Mouse (Mus musculus) forebrain, embryonic 12.5 days (tissue): Measurements from ENCODE around the gene Otx1. TPM values are rescaled to one million over a fixed set of nuclear protein-coding genes. Genes with fewer than 3 reads are reported as not detected.

Experiments
- ATAC-seq: fragments of 200-750 bp; cut with Nextera tagmentation; 2 replicates; pipeline ENCODE4 v1.8.0; 2017; ENCODE audit warnings: moderate TSS enrichment; ENCODE audit not compliant: low FRiP score
- H3K27ac ChIP-seq: fragments of 300-500 bp; sonication (generic); 2 replicates; pipeline ENCODE4 v1.5.1; 2016; ENCODE audit warnings: mild to moderate bottlenecking
- H3K27me3 ChIP-seq: fragments of 300-500 bp; sonication (generic); 2 replicates; pipeline ENCODE4 v1.6.1; 2016; ENCODE audit warnings: mild to moderate bottlenecking
- H3K36me3 ChIP-seq: fragments of 300-500 bp; sonication (generic); replicated peaks from 2 replicates; pipeline ENCODE4 v1.6.1; 2016; ENCODE audit warnings: mild to moderate bottlenecking
- H3K4me1 ChIP-seq: fragments of 300-500 bp; sonication (generic); 2 replicates; pipeline ENCODE4 v1.6.1; 2016
- H3K4me2 ChIP-seq: fragments of 300-500 bp; sonication (generic); 2 replicates; pipeline ENCODE4 v1.6.1; 2016; ENCODE audit warnings: mild to moderate bottlenecking, moderate library complexity
- H3K4me3 ChIP-seq: fragments of 300-500 bp; sonication (generic); replicated peaks from 2 replicates; pipeline ENCODE4 v1.5.1; 2016; ENCODE audit warnings: mild to moderate bottlenecking
- H3K9ac ChIP-seq: fragments of 300-500 bp; sonication (generic); 2 replicates; pipeline ENCODE4 v1.6.1; 2016; ENCODE audit warnings: mild to moderate bottlenecking
- H3K9me3 ChIP-seq: fragments of 300-500 bp; sonication (generic); 2 replicates; pipeline ENCODE4 v1.6.1; 2016
- WGBS: fragments of 180-500 bp; shearing (Covaris S2); methylation state at CpG from one replicate; pipeline ENCODE4 v1.1.7; 2016; 5-methylcytosine and 5-hydroxymethylcytosine counted together
- polyA plus RNA-seq: library from polyadenylated mRNA; unstranded; fragments of >200 nt; fragmentation: Nextera tagmentation; extraction: Ambion mirVana; gene quantifications from 2 replicates; pipeline ENCODE4 v1.2.1, GENCODE M21; 2016

Gene Otx1
- polyA plus RNA-seq, 1 experiment from 2014 or later, result 34.2 TPM

DNA sequence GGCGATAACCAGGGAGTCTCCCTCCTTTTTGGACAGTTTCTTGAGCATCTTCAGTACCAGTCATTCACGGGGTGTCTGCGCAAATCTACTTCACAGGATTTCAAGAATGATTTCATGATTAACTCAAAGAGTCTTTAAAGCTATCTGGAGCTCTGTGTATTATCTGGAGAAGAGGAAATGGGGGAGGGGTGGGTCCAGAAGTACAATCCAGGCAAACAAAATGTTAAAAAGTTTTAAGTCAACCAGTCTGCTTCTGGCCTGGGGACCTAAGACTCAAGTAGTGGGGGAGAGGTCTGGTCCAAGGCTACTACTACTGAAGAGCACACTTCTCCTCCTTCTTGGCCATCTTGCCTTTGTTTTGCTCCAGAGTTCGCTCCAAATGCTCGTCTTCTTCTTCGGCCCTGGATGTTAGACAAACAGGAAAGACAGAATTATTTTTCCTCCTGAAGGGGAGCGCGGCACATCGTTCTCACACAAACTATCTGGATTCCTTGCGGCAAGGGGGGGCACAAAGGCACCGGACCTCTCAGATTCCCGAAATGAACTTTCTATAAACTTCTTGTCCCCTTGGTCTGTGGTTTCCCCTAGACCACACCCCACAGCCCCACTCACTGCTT, 3.9 kb upstream of the Otx1 start:
- Histone ChIP-seq H3K4me1 (peaks cover 67% of the 10 kb centered on the region), H3K27me3 (peaks cover 29% of the 10 kb centered on the region), H3K4me3 (peak overlapping the region; percentile 79), H3K36me3 (no peaks in the 10 kb centered on the region), H3K4me2 (peak overlapping the region; percentile 78), H3K9me3 (no peaks in the 10 kb centered on the region), H3K27ac (peak overlapping the region; percentile 96), H3K9ac (peak overlapping the region; percentile 74)
- ATAC-seq, result no peak
- WGBS, result 10% methylated on average over 12 of the region's 12 CpGs

GRCm38 (mm10) chr11:22005281-22005870, 2.7 kb upstream of the Otx1 start:
- Histone ChIP-seq H3K4me3 (peak overlapping the region; percentile 79), H3K9me3 (no peaks in the 10 kb centered on the region), H3K9ac (peak overlapping the region; percentile 97), H3K4me1 (peaks cover 67% of the 10 kb centered on the region), H3K27me3 (peaks cover 34% of the 10 kb centered on the region), H3K27ac (peak overlapping the region; percentile 98), H3K36me3 (no peaks in the 10 kb centered on the region), H3K4me2 (peak overlapping the region; percentile 78)
- WGBS, result 1% methylated on average over 9 of the region's 9 CpGs
- no peak for ATAC-seq

- ATAC-seq, result peak; percentile 36
Measured at GRCm38 (mm10) chr11:22004331-22004841, 1.7 kb upstream of the Otx1 start.

DNA sequence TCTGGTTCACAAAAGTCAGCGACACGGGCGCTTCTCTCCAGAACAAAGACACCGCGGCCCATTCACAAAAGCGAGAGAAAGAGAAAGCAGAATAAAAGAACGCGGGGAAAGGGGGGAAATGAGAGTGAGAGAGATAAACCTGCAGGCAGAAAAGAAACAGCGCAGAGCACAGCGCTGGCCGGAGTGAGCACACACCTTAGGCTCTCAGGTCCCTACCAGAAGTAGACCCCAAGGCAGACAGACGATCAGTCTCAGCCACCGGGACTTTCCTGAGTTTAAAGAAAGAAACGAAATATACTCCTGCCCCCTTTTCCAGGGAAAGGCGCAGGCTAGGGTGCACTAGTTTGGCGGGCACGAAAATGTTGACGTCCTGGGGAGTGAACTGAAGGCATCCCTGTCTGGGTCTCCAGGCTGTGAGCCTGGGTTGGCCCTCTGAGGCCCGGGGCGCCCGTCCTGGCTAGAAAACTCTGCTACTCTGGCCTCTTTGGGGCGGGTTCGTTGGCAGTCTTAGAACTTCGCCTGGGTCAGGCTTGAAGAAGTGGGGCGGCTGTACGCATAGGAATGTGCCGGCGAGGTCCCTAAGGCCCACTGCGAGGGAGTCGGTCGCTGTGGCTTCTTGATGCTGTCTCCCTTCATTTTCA, 764 bp upstream of the Otx1 start:
- H3K9ac ChIP-seq, result peak overlapping the region; percentile 97
- WGBS, result 0% methylated on average over 31 of the region's 31 CpGs

More at GRCm38 (mm10) chr11:22004331-22004841, 1.7 kb upstream of the Otx1 start:
- Histone ChIP-seq H3K4me2 (peak overlapping the region; percentile 78), H3K4me3 (peak overlapping the region; percentile 79), H3K4me1 (peaks cover 72% of the 10 kb centered on the region), H3K36me3 (no peaks in the 10 kb centered on the region), H3K27me3 (peaks cover 41% of the 10 kb centered on the region), H3K9ac (peak overlapping the region; percentile 97), H3K9me3 (no peaks in the 10 kb centered on the region), H3K27ac (peak overlapping the region; percentile 98)
- under 1% methylated on average over 18 of the region's 18 CpGs for WGBS

GRCm38 (mm10) chr11:22002062-22002782, 475 bp downstream of the Otx1 start:
- Histone ChIP-seq H3K27me3 (peaks cover 55% of the 10 kb centered on the region), H3K4me1 (peaks cover 73% of the 10 kb centered on the region), H3K27ac (peak overlapping the region; percentile 98), H3K36me3 (0 out of 2 replicates have a peak, but pooled peaks cover 3% of the 10 kb centered on the region), H3K9ac (peak overlapping the region; percentile 97), H3K4me3 (peak overlapping the region; percentile 79), H3K4me2 (peak overlapping the region; percentile 78), H3K9me3 (no peaks in the 10 kb centered on the region)
- WGBS, result under 1% methylated on average over 34 of the region's 34 CpGs
- ATAC-seq, result no peak

More for the DNA sequence above, 764 bp upstream of the Otx1 start:
- Histone ChIP-seq H3K36me3 (0 out of 2 replicates have a peak, but pooled peaks cover 3% of the 10 kb centered on the region), H3K4me3 (peak overlapping the region; percentile 79), H3K9me3 (no peaks in the 10 kb centered on the region), H3K27ac (peak overlapping the region; percentile 98), H3K27me3 (peaks cover 51% of the 10 kb centered on the region), H3K4me1 (peaks cover 77% of the 10 kb centered on the region), H3K4me2 (peak overlapping the region; percentile 78)
- no peak for ATAC-seq

DNA sequence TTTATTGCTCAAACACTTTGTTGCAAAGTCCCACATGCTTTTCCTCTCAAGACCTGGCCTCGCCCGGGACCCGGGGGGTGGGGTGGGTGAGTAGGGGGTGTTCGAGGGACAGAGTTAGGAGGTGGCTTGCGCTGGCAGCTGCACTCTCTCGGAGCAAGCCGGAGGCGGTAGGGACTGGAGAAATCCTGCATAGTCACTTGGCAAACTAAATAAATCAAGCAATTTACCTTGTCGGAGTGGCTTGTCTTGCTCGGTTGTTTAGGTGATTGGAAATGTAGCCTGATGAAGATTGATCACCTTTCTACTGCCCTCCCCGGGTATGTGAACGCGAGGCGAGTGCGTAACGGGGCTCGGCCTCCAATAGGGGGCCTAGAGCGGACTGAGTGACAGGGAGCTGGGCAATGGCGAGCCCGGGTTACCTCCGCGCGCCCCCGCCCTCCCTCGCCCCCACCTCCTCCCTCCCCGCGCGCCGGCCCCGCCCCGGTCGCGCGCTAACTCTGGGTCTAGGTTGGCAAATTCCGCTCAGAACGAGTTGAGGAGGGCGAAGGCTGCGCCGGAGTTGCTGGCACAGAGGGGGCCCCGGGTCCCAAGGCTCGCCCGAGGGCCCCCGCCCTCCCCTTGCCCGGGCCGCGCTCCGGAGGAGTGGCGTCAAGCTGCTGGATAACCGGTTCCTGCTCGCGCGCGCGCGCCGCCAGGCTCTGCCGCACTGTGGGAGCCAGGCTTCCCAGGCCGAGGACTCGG, 1.2 kb downstream of the Otx1 start:
- Histone ChIP-seq H3K27ac (peak overlapping the region; percentile 98), H3K27me3 (peaks cover 56% of the 10 kb centered on the region), H3K4me2 (peak overlapping the region; percentile 78), H3K36me3 (0 out of 2 replicates have a peak, but pooled peaks cover 6% of the 10 kb centered on the region), H3K4me1 (peaks cover 73% of the 10 kb centered on the region), H3K9ac (peak overlapping the region; percentile 97), H3K4me3 (peak overlapping the region; percentile 79), H3K9me3 (no peaks in the 10 kb centered on the region)
- ATAC-seq, result peak; percentile 87
- under 1% methylated on average over 41 of the region's 59 CpGs for WGBS

GRCm38 (mm10) chr11:22000316-22001076, 2.2 kb downstream of the Otx1 start:
- Histone ChIP-seq H3K27me3 (peaks cover 56% of the 10 kb centered on the region), H3K4me1 (peaks cover 76% of the 10 kb centered on the region)

GRCm38 (mm10) chr11:21999396-22000315, 3.0 kb downstream of the Otx1 start:
- H3K36me3 ChIP-seq, result peaks cover 12% of the 10 kb centered on the region; the same call in 1 of the 2 replicates
- peak overlapping the region; percentile 97 for H3K9ac ChIP-seq
- H3K4me1 ChIP-seq, result peaks cover 76% of the 10 kb centered on the region
- 2% methylated on average over 31 of the region's 31 CpGs for WGBS
- H3K27ac ChIP-seq, result peak overlapping the region; percentile 98
- peak overlapping the region; percentile 79 for H3K4me3 ChIP-seq
- no peak for ATAC-seq
- H3K9me3 ChIP-seq, result no peaks in the 10 kb centered on the region
- peak overlapping the region; percentile 78 for H3K4me2 ChIP-seq
- H3K27me3 ChIP-seq, result peaks cover 52% of the 10 kb centered on the region

More at GRCm38 (mm10) chr11:22000316-22001076, 2.2 kb downstream of the Otx1 start:
- Histone ChIP-seq H3K9ac (peak overlapping the region; percentile 97), H3K27ac (peak overlapping the region; percentile 98), H3K9me3 (no peaks in the 10 kb centered on the region), H3K36me3 (peaks cover 11% of the 10 kb centered on the region; the same call in 1 of the 2 replicates), H3K4me3 (peak overlapping the region; percentile 79), H3K4me2 (peak overlapping the region; percentile 78)
- WGBS, result 2% methylated on average over 47 of the region's 48 CpGs
- ATAC-seq, result no peak

- Histone ChIP-seq H3K27ac (peak overlapping the region; percentile 86), H3K4me2 (peak overlapping the region; percentile 78), H3K9ac (peak overlapping the region; percentile 97), H3K4me3 (peak overlapping the region; percentile 79), H3K4me1 (peaks cover 76% of the 10 kb centered on the region), H3K27me3 (peaks cover 48% of the 10 kb centered on the region), H3K9me3 (no peaks in the 10 kb centered on the region), H3K36me3 (peaks cover 12% of the 10 kb centered on the region; the same call in 1 of the 2 replicates)
- 6% methylated on average over 32 of the region's 32 CpGs for WGBS
- ATAC-seq, result no peak
Measured at GRCm38 (mm10) chr11:21998141-21999047, 4.3 kb downstream of the Otx1 start.
